Mouse (Mus musculus): ENCODE measurements around the gene Elp6. TPM values are rescaled to one million over a fixed set of nuclear protein-coding genes. Genes with fewer than 3 reads are reported as not detected.

The Elp6 gene
- polyA plus RNA-seq, 1 experiment from 2014 or later: 3.3 TPM

DNA sequence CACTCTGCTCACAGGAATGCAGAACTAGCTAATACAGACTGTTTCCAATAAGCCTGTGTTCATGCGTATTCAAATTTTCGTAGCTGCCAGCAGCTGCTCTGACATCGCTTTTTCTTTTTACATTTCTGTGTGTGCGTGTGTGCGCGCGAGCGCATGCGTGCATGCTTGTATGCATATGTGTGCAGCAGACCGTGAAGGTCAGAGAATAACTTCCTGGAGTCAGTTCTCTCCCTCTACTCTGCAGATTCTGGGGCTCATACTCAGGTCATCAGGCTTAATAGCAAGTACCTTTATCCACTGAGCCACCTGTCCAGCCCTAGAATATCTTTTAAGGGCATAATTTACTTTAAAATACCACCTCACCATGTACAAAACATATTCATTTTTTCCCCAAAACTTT is 36.6 kb upstream of the Elp6 start:
- TF ChIP-seq CTCF (IDR thresholded peaks at IDR 0.05; ENCODE audit: low read depth) (no peak), EP300 (IDR thresholded peaks at IDR 0.05; ENCODE audit: low read depth) (no peak)
- no peaks in the 10 kb centered on the region for H3K36me3 ChIP-seq (replicated peaks; ENCODE audit: insufficient read depth, low read length)
- ATAC-seq (no peak), DNase-seq (no peak)
- H3K27ac ChIP-seq (ENCODE audit: low read depth): no peak overlapping the region
- H3K4me3 ChIP-seq (ENCODE audit: low read depth, low read length): no peak overlapping the region
- no peak overlapping the region for H3K4me2 ChIP-seq (ENCODE audit: low read depth, low read length)
- no peaks in the 10 kb centered on the region for H3K27me3 ChIP-seq (ENCODE audit: insufficient read depth, low read length)
- WGBS (ENCODE audit: insufficient replicate concordance): 87% methylated on average over 10 of the region's 10 CpGs
- no peak overlapping the region for H3K9ac ChIP-seq (replicated peaks)
- no peaks in the 10 kb centered on the region for H3K4me1 ChIP-seq (ENCODE audit: insufficient read depth)
- H3K9me3 ChIP-seq (ENCODE audit: low read length): no peaks in the 10 kb centered on the region

- H3K4me3 ChIP-seq (ENCODE audit: low read depth, low read length): no peak overlapping the region
- H3K9ac ChIP-seq (replicated peaks): no peak overlapping the region
- H3K4me1 ChIP-seq (ENCODE audit: insufficient read depth): no peaks in the 10 kb centered on the region
- DNase-seq (no peak), ATAC-seq (no peak)
- no peaks in the 10 kb centered on the region for H3K27me3 ChIP-seq (ENCODE audit: insufficient read depth, low read length)
- no peak overlapping the region for H3K27ac ChIP-seq (ENCODE audit: low read depth)
- TF ChIP-seq EP300 (IDR thresholded peaks at IDR 0.05; ENCODE audit: low read depth): no peak
- no peak for TF ChIP-seq CTCF (IDR thresholded peaks at IDR 0.05; ENCODE audit: low read depth)
- H3K9me3 ChIP-seq (ENCODE audit: low read length): no peaks in the 10 kb centered on the region
- no peaks in the 10 kb centered on the region for H3K36me3 ChIP-seq (replicated peaks; ENCODE audit: insufficient read depth, low read length)
- 80% methylated on average over 3 of the region's 3 CpGs for WGBS (ENCODE audit: insufficient replicate concordance)
- no peak overlapping the region for H3K4me2 ChIP-seq (ENCODE audit: low read depth, low read length)
These were observed 32.6 kb upstream of the Elp6 start for GRCm38 (mm10) chr9:110272330-110272729.

- TF ChIP-seq CTCF (IDR thresholded peaks at IDR 0.05; ENCODE audit: low read depth): no peak
- no peak for TF ChIP-seq EP300 (IDR thresholded peaks at IDR 0.05; ENCODE audit: low read depth)
- H3K4me3 ChIP-seq (ENCODE audit: low read depth, low read length): no peak overlapping the region
- no peak for DNase-seq
- no peaks in the 10 kb centered on the region for H3K9me3 ChIP-seq (ENCODE audit: low read length)
- ATAC-seq: no peak
- no peak overlapping the region for H3K9ac ChIP-seq (replicated peaks)
- 47% methylated on average over 4 of the region's 4 CpGs for WGBS (ENCODE audit: insufficient replicate concordance)
- H3K27me3 ChIP-seq (ENCODE audit: insufficient read depth, low read length): no peaks in the 10 kb centered on the region
- H3K4me1 ChIP-seq (ENCODE audit: insufficient read depth): no peaks in the 10 kb centered on the region
- no peak overlapping the region for H3K27ac ChIP-seq (ENCODE audit: low read depth)
- no peak overlapping the region for H3K4me2 ChIP-seq (ENCODE audit: low read depth, low read length)
- H3K36me3 ChIP-seq (replicated peaks; ENCODE audit: insufficient read depth, low read length): no peaks in the 10 kb centered on the region
These were observed 31.5 kb upstream of the Elp6 start for GRCm38 (mm10) chr9:110273507-110273906.

GRCm38 (mm10) chr9:110275882-110276281 is 29.1 kb upstream of the Elp6 start:
- WGBS (ENCODE audit: insufficient replicate concordance): 69% methylated on average over 5 of the region's 5 CpGs
- ATAC-seq (no peak), DNase-seq (no peak)
- no peak overlapping the region for H3K4me2 ChIP-seq (ENCODE audit: low read depth, low read length)
- no peak overlapping the region for H3K4me3 ChIP-seq (ENCODE audit: low read depth, low read length)
- H3K36me3 ChIP-seq (replicated peaks; ENCODE audit: insufficient read depth, low read length): no peaks in the 10 kb centered on the region
- no peak overlapping the region for H3K27ac ChIP-seq (ENCODE audit: low read depth)
- no peaks in the 10 kb centered on the region for H3K4me1 ChIP-seq (ENCODE audit: insufficient read depth)
- H3K9ac ChIP-seq (replicated peaks): no peak overlapping the region
- no peaks in the 10 kb centered on the region for H3K9me3 ChIP-seq (ENCODE audit: low read length)
- TF ChIP-seq EP300 (IDR thresholded peaks at IDR 0.05; ENCODE audit: low read depth) (no peak), CTCF (IDR thresholded peaks at IDR 0.05; ENCODE audit: low read depth) (no peak)
- H3K27me3 ChIP-seq (ENCODE audit: insufficient read depth, low read length): no peaks in the 10 kb centered on the region

- Histone ChIP-seq H3K9ac (replicated peaks) (no peak overlapping the region), H3K27ac (ENCODE audit: low read depth) (no peak overlapping the region), H3K36me3 (replicated peaks; ENCODE audit: insufficient read depth, low read length) (no peaks in the 10 kb centered on the region), H3K27me3 (ENCODE audit: insufficient read depth, low read length) (no peaks in the 10 kb centered on the region), H3K4me1 (ENCODE audit: insufficient read depth) (no peaks in the 10 kb centered on the region), H3K4me3 (ENCODE audit: low read depth, low read length) (no peak overlapping the region), H3K9me3 (ENCODE audit: low read length) (no peaks in the 10 kb centered on the region), H3K4me2 (ENCODE audit: low read depth, low read length) (no peak overlapping the region)
- DNase-seq: no peak
- 61% methylated on average over 8 of the region's 8 CpGs for WGBS (ENCODE audit: insufficient replicate concordance)
- TF ChIP-seq CTCF (IDR thresholded peaks at IDR 0.05; ENCODE audit: low read depth) (no peak), EP300 (IDR thresholded peaks at IDR 0.05; ENCODE audit: low read depth) (no peak)
- ATAC-seq: no peak
These were observed 27.5 kb upstream of the Elp6 start for GRCm38 (mm10) chr9:110277431-110277881.

- Histone ChIP-seq H3K4me2 (ENCODE audit: low read depth, low read length) (no peak overlapping the region), H3K9ac (replicated peaks) (no peak overlapping the region), H3K27me3 (ENCODE audit: insufficient read depth, low read length) (no peaks in the 10 kb centered on the region), H3K4me3 (ENCODE audit: low read depth, low read length) (no peak overlapping the region), H3K36me3 (replicated peaks; ENCODE audit: insufficient read depth, low read length) (no peaks in the 10 kb centered on the region), H3K9me3 (ENCODE audit: low read length) (no peaks in the 10 kb centered on the region), H3K27ac (ENCODE audit: low read depth) (no peak overlapping the region), H3K4me1 (ENCODE audit: insufficient read depth) (no peaks in the 10 kb centered on the region)
- DNase-seq (no peak), ATAC-seq (no peak)
- no peak for TF ChIP-seq EP300 (IDR thresholded peaks at IDR 0.05; ENCODE audit: low read depth)
- no peak for TF ChIP-seq CTCF (IDR thresholded peaks at IDR 0.05; ENCODE audit: low read depth)
- WGBS (ENCODE audit: insufficient replicate concordance): 90% methylated on average over 8 of the region's 10 CpGs
These were observed 20.8 kb upstream of the Elp6 start for GRCm38 (mm10) chr9:110284075-110284697.

Measured in liver, postnatal 0 days (tissue).